Mouse (Mus musculus) megakaryocyte, adult 5-6 weeks (primary cell): ENCODE data around the gene Pip5k1b. TPM values are rescaled to one million over a fixed set of nuclear protein-coding genes. Genes with fewer than 3 reads are reported as not detected.
A peak's percentile ranks its signal among the peaks of the same experiment; 100 is the strongest.

Experiments used
- ATAC-seq: 2 replicates; pipeline ENCODE4 v1.8.0; 2016; ENCODE audit warnings: mild to moderate bottlenecking, inconsistent platforms; ENCODE audit not compliant: poor library complexity, severe bottlenecking
- total RNA-seq, 2 experiments: library from RNA; stranded (forward) in 1 of 2; stranded (reverse) in 1 of 2; fragments of 153-499, 151-499 nt in 1 of 2; fragments of 221-1000, 200-1000 nt in 1 of 2; gene quantifications; 2 replicates each; pipeline versions ENCODE4 v1.2.3 to v1.2.4; 2015 to 2017

The Pip5k1b gene
- total RNA-seq, 2 experiments from 2014 or later: 4.4 to 4.9 TPM

DNA sequence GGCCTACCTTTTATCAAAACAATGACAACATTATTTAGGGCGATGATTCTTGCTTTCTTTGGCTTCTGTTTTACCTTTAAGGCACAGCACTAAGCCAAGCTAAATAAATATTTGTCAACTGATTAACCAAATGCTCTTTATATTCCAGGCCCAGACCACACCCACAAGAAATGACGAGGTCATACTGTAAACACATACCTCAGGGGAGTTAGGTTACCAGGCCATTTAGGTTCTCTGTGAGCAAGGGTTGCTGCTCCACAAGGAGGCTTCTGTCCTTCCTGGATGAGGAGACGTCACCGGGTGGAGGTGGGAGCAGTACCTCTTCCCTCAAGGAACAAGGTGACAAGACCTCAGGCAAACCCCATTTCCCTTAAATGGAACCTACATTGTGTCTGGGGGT, 128.4 kb downstream of the Pip5k1b start:
- ATAC-seq: no peak

GRCm38 (mm10) chr19:24426759-24427181, 128.9 kb downstream of the Pip5k1b start:
- ATAC-seq: no peak

DNA sequence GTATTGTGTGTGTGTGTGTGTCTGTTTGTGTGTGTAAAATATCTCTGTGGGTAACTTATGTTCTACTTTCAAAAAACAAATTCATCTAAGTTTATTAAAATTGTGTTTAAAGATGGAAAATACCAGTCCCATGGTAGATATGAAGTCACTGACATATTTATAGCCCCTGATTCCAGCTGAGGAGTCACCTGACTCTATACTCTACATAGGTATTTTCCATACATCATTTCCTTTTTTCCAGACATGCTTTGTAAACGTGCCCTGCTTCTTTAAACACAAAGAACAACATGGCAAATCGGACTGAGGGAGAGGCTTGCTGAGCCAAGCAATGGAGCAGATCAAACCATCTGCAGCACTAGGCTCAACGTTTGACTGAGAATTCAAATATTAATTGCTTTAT, 137.6 kb downstream of the Pip5k1b start:
- no peak for ATAC-seq

GRCm38 (mm10) chr19:24417659-24418004, 138.0 kb downstream of the Pip5k1b start:
- ATAC-seq: peak; percentile 56

DNA sequence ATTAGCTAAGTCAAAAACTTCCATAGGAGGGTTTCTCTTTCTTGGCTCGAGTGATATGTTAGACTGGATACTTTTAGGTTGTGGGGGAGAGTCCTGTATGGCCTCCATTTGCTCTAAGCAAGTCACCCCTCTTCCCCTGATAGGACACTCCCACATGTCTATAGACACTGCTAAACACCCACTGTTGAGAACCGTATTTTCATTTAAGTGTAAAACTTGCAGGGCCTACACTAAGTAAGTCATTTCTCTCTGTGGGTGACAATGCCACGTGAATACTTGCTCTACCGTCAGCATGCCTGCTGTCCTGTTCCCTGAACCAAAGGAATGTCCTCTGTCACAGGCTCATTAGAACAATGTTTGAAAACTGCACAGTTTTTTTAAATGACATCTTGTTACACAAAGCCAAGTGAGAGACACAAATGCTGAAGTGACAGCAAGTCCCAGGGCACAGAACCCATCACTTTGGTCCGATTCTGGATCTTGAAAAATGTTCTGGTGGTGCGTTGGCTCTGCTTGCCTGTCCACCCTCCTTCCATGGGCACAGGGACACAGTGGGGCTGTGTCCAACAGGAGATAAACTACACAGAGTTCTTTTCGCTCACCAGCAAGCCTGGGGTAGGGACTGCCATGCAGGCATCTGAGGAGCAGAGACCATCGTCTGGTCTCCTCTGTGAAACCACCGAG, 138.6 kb downstream of the Pip5k1b start:
- no peak for ATAC-seq

DNA sequence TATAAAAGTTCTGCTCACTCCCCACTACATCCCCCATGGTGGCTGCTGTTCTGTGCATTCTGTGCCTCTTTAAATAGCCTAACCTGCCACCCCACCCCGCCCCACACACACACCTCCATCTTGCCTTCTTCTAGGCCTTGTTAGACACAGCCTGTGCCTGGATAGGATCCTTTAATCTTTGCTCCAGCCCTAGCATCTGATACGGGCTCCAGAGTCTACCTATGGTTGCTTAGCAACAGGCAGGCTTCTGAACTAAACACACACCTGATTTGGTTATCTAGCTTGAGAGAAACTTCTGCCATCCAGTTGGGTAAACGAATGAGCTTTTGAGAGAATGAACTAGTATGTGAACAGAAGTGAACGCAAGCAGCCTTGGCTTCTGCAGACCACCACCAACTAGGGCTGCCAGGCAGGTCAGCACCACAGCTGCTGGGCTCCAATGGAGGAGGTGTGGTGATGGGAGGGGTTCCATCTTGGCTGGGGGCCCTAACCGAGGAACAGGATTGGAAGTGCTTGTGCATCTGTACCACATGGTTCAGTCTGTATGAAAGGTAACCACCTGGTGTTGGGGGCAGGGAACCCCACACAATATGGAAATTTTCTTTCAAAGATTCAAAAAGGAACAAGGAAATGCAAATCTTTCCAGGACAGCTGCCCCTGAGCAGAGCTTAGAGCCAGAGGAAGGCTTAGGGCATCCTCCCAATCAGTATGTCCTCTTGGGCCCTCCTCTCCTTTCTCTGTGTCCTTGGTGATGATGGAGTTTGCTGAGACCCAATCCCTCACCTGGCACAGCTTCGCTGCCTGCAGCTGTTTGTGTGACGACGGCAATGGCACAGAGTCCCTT, 139.7 kb downstream of the Pip5k1b start:
- no peak for ATAC-seq

DNA sequence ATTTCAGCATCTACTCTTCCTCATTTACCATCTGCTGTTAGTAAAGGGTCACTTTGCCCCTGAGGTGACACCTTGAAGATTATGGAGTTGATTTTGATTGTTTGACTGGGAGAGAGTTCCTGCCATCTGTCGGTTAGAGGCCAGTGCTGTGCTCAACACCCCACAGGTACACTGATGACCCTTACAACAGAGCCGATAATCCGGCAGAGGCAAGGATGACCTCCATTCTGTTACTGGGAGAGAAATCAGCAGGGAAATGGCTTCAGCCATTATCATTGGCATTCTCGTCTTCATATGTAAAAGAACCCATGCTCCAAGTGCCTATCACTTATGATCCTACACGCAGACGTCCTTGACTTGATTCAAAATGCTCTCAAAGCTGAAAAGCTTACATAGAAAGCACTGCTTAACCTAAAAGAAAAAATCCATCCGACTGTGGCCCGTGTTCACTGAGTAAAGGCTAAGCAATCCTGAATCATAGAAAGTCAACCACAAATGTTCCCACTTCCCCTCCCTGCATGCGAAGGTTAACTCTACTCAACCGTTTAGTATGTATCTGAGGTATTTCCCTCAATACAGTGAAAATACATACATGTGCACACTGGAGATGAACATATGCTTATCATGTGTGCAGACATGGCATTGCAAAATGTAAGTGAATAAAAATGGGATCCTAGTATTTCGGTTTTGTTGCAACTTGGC, 146.7 kb downstream of the Pip5k1b start:
- ATAC-seq: no peak

DNA sequence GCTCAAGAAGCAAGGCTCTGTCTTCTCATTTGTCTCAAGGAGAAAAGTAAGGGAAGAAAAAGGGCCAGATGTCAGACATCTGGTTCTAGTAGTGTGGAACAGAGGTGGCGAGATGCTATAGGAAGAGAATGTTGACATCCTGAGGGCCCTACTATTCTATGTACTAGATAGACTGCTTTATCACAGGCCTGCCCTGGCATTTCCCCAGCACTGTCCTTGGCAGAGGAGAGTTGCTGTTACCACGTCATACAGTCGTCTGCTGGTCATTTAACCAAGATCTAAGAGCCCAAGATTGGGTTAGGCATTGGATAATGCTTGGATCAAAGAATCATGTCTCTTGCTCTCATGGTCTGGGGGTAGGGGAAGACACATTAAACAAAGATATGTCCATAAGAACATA, 151.0 kb downstream of the Pip5k1b start:
- no peak for ATAC-seq

DNA sequence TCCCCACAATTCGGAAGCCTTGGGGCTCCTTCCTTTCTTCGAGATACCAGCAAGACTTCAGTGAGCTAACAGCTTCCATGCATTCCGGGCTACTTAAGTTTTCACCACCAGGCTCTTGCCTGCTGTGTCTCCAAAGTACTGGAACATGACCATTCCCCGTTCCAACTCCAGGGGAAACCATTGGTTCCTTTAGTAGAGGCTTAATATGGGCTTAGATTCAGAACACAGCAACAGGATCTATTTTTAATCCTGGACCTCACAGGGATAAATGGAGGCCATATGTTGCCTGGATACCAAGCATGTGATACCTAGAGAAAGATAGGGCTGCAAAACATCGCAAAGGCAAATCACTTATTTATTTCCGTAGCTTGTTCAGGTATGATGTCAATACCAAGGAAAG, 152.4 kb downstream of the Pip5k1b start:
- no peak for ATAC-seq

DNA sequence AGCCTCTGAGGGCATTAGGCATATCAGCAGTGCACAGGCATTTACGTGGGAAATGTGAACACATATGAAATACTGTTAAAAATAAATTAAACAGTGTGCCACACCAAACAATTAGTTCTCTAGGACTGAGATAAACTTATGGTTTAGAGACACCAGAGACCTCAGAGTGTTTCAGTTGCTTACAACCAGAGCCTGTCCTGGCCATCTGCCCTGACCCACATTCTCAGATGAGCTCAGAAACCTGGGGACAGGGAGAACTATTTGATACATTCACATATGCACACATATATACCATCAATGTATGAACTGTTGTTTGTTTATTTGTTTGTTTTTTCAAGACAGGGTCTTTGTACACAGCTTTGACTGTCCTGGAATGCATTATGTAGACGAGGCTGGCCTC, 161.8 kb downstream of the Pip5k1b start:
- no peak for ATAC-seq

DNA sequence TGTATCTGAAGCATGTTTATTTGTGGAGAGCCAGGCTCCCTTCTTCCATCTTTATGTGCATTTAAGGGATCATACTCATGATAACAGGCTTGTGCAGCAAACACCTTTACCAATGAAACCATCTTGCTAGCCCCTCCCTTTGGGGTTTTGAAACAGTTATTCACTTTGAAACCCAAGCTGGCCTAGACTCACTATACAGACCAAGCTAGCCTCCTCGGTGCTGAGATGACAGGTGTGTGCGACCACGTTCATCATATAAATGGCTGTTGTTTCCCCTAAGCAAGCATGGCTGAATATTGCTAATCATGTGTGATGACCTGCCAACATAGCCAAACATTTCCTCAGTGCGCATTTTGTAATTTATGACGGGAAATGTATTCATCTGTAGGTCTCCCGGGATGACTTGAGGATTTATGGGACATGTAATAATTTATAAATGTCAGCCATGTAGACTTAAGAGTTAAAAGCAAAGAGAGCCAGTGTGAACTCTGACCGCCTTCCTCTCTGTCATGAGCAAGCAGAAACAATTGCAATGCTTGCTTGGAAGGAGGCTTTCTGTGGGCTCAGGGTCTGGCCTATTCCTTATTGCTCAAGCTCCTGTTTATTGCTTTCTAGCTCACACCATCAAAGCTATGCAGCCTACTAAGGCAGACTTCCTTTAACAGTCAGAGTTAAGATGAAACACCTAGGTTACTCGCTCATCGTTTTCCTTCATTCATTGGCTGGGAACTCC, 164.0 kb downstream of the Pip5k1b start:
- no peak for ATAC-seq

- no peak for ATAC-seq
These were observed 168.5 kb downstream of the Pip5k1b start for GRCm38 (mm10) chr19:24386956-24387865.

GRCm38 (mm10) chr19:24378470-24378869, 177.2 kb downstream of the Pip5k1b start:
- no peak for ATAC-seq

DNA sequence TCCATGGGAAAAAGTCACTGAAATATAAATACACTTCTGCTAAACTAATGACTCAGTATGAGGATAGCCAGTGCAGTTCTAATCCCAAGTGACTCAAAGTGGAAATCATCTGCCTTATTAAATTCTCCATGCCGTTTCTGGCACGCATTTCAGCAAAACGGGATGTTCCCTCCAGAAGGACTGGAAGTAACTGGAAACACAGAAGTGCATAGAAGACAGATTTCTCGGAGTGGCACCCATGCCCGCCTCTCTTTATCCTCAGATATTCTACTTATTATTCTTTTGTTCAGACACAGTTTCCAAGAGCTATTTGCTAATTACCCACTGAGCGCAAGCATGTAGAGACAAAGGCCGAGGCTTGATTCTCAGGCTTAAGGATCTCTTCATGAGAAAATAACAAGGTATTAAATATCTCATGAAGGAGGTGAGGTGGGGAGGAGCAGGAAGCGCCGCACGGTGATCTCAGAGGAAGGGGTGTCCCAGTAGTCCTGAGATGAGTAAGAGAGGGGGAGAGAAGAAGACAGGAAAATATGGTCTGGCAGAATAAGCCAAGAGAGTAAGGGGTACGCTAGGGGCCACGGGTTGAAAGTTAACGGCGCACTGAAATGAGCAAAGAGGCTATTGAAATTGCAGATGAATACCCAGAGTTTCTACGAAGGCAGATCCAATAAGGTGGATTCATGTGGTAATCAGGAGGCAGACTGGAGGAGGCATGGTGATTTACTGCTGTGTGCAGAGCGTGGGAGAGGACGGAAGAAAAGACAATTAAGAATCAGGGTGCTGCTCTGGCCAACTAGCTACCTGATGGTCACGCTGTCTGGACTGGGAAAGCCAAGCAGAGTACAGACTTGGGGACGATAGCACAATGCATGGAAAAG, 183.7 kb downstream of the Pip5k1b start:
- no peak for ATAC-seq

GRCm38 (mm10) chr19:24368419-24368818, 187.3 kb downstream of the Pip5k1b start:
- no peak for ATAC-seq

GRCm38 (mm10) chr19:24367722-24368121, 187.9 kb downstream of the Pip5k1b start:
- no peak for ATAC-seq

GRCm38 (mm10) chr19:24366747-24367146, 188.9 kb downstream of the Pip5k1b start:
- no peak for ATAC-seq

DNA sequence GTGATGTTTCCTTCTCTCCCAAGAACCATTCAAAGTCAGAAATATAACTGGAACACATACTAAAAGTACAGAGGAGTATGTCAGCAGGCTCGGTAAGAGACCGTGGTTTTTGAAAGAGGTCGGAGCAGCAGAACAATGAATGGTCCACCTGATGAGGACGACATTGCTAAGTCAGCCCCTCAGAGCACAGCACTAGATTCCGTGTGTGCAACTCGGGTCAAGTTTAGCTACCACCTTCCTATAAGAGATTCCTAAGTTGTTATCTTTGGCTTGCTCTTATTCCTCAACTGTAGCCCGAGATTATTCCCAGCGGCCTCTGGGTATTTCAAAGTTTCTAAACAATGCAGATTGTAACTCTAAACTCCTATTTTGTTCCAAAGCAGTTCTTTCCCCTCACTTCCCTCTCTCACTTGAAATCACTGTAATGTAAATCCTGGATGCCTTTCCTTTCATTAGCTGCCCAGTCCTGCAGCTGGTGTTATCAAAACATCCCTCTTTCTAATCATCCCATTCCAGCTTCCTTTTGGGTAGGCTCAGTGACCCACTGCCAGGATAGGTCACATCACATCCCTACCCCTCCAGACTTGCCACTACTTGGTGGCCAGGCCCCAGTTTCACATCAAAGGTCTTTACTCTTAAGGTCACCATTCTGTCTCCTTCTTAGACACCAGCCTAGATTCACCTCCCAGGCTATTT, 192.9 kb downstream of the Pip5k1b start:
- ATAC-seq: no peak
